Mouse (Mus musculus) hindbrain, embryonic 11.5 days (tissue): ENCODE data around the gene Als2. TPM values are rescaled to one million over a fixed set of nuclear protein-coding genes. Genes with fewer than 3 reads are reported as not detected.

Source experiments
- ATAC-seq: fragments of 200-750 bp; cut with Nextera tagmentation; 2 replicates; pipeline ENCODE4 v1.8.0; 2017; ENCODE audit warnings: mild to moderate bottlenecking, moderate TSS enrichment, moderate library complexity; ENCODE audit not compliant: low FRiP score
- DNase-seq: peaks from one replicate; pipeline ENCODE4 v3.0.0-alpha.2; 2015; ENCODE audit warnings: low spot score
- H3K27ac ChIP-seq: fragments of 300-500 bp; sonication (generic); 2 replicates; pipeline ENCODE4 v1.5.1; 2014; ENCODE audit warnings: mild to moderate bottlenecking, low read depth, low read length
- H3K27me3 ChIP-seq: fragments of 300-500 bp; sonication (generic); 2 replicates; pipeline ENCODE4 v1.6.1; 2014; ENCODE audit warnings: mild to moderate bottlenecking, low read length, moderate library complexity, mixed read lengths; ENCODE audit not compliant: control insufficient read depth, insufficient read depth
- H3K36me3 ChIP-seq: fragments of 300-500 bp; sonication (generic); 2 replicates; pipeline ENCODE4 v1.6.1; 2014; ENCODE audit warnings: mild to moderate bottlenecking, low read length, moderate library complexity, mixed read lengths; ENCODE audit not compliant: control insufficient read depth, insufficient read depth
- H3K4me1 ChIP-seq: fragments of 300-500 bp; sonication (generic); replicated peaks from 2 replicates; pipeline ENCODE4 v1.6.1; 2014; ENCODE audit warnings: low read length, mixed read lengths; ENCODE audit not compliant: control insufficient read depth, insufficient read depth
- H3K4me2 ChIP-seq: fragments of 300-500 bp; sonication (generic); replicated peaks from 2 replicates; pipeline ENCODE4 v1.6.1; 2014; ENCODE audit warnings: mild to moderate bottlenecking, low read depth, low read length
- H3K4me3 ChIP-seq: fragments of 300-500 bp; sonication (generic); 2 replicates; pipeline ENCODE4 v1.5.1; 2014; ENCODE audit warnings: low read depth, low read length
- H3K9ac ChIP-seq: fragments of 300-500 bp; sonication (generic); 2 replicates; pipeline ENCODE4 v1.6.1; 2014; ENCODE audit warnings: low read depth, low read length
- H3K9me3 ChIP-seq: fragments of 300-500 bp; sonication (generic); 2 replicates; pipeline ENCODE4 v1.6.1; 2016; ENCODE audit warnings: low read length; ENCODE audit not compliant: control insufficient read depth
- WGBS: fragments of 180-500 bp; shearing (Covaris S2); extraction: QIAGEN DNeasy Blood & Tissue Kit; methylation state at CpG from one replicate; pipeline ENCODE4 v1.1.7; 2014; 5-methylcytosine and 5-hydroxymethylcytosine counted together
- polyA plus RNA-seq: library from polyadenylated mRNA; unstranded; fragments of >200 nt; fragmentation: Nextera tagmentation; extraction: Ambion mirVana; gene quantifications from 2 replicates; pipeline ENCODE4 v1.2.1, GENCODE M21; 2014

Gene Als2
- 15.9 and 16.1 TPM in 2 replicates for polyA plus RNA-seq

DNA sequence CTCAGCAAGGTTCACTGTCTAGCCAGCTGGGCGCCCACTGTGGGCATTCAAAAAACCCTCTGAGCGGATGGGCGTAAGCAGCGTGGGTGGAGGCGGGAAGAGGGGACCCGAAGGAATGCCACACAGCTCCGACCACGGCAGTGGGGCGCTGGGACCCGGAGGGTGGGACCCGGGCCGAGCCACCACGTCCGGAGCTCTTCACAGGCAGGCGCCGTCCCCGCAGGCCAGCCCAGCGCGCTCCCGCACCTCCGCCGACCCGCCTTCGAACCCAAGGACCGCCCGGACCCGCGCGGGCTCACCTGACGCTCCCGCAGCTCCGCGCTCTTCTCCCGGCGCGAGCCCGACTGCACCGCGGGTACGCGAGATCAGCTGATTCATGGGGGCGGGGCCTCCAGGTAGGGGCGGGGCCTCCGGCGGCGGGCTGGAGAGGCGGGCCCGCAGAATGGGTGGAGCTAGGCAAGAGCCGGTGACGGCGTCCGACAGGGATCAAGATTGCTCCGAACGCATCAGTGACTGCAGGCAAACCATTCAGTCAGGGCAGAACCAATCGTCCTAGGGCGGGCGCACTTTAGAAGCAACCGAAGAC lies at the start of gene Als2:
Als2 (minus strand) TSS at position 376 of the 586 bp plus-strand sequence.
- peak; percentile 98 for DNase-seq
- Histone ChIP-seq H3K9ac (peak within 1 kb of the TSS; percentile 70), H3K4me1 (no peaks in the 10 kb centered on the region), H3K9me3 (no peaks in the 10 kb centered on the region), H3K27ac (0 out of 2 replicates have a peak within 1 kb of the TSS, but pooled peaks have one; percentile 6), H3K36me3 (no peaks in the 10 kb centered on the region), H3K4me2 (peak within 1 kb of the TSS; percentile 67), H3K4me3 (peak within 1 kb of the TSS; percentile 77), H3K27me3 (no peaks in the 10 kb centered on the region)
- under 1% methylated on average over 41 of the region's 58 CpGs for WGBS
- ATAC-seq: peak; percentile 98

DNA sequence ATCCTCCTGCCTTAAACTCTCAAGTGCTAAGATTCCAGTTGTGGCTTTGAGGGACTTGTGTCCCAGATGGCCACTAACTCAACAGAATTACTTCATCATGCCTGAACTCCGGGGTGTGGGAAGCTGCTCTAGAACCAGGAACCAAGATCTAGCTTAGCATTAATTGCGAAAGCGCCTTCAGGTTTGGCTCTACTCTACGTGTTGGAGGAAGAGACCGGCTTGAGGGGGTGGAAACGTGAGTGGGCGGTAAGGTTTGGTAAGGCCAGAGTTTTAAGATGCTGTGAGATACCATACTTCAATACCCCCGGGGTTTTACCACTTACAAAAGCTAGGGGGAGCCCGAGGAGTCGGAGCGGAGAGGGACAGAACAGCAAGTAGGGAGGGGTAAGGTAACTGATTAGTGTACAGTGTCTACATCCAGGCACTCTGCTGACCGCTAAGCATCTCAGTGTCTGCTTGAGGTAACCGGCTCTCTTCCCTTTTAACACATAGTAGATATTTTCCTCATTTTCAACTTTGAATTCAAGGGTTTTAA lies 49.4 kb upstream of the Als2 start:
- Histone ChIP-seq H3K4me1 (no peaks in the 10 kb centered on the region), H3K4me2 (no peak overlapping the region), H3K36me3 (no peaks in the 10 kb centered on the region), H3K9ac (no peak overlapping the region), H3K9me3 (no peaks in the 10 kb centered on the region), H3K27ac (no peak overlapping the region), H3K27me3 (no peaks in the 10 kb centered on the region), H3K4me3 (no peak overlapping the region)
- no peak for DNase-seq
- no peak for ATAC-seq
- 76% methylated on average over 13 of the region's 13 CpGs for WGBS

DNA sequence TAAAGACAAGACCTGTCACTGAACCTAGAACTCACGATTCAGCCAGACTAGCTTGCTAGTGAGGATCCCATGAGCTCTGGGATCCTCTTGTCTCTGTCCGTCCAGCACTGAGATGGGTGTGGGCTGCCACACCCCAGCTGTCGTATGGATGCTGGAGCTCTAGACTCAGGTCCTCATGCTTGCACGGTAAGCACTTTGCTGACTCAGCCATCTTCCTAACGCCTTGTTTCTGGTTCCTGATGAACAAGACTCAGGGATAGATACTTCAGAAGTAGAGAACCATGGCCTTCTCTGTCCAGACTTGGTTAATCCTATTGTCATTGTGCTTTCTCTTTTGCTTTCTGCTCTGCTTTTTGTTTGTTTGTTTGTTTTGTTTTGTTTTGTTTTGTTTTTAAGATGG lies 48.8 kb upstream of the Als2 start:
- no peaks in the 10 kb centered on the region for H3K9me3 ChIP-seq
- H3K4me3 ChIP-seq: no peak overlapping the region
- no peak overlapping the region for H3K27ac ChIP-seq
- H3K36me3 ChIP-seq: no peaks in the 10 kb centered on the region
- no peaks in the 10 kb centered on the region for H3K27me3 ChIP-seq
- no peaks in the 10 kb centered on the region for H3K4me1 ChIP-seq
- no peak overlapping the region for H3K9ac ChIP-seq
- no peak for ATAC-seq
- no peak overlapping the region for H3K4me2 ChIP-seq
- DNase-seq: no peak
- 89% methylated on average over 5 of the region's 5 CpGs for WGBS

DNA sequence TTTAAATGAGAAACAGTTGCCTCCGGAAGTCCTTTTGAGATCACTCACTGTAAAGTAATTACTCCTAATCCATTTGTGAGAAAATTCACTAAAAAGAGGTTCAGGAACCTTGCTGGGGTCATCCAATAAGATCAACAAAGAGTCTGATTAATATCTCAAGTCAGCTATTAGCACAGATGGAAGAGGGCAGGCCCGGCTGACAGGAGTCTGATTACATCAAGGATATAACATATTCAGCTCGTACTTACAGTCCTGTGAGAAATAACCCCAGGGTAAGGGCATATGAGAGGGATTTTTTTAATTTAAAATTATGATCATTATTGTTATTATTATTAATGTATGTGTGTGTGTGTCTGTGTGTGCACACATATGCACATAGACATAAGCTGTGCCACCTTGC lies 35.2 kb upstream of the Als2 start:
- no peaks in the 10 kb centered on the region for H3K27me3 ChIP-seq

DNA sequence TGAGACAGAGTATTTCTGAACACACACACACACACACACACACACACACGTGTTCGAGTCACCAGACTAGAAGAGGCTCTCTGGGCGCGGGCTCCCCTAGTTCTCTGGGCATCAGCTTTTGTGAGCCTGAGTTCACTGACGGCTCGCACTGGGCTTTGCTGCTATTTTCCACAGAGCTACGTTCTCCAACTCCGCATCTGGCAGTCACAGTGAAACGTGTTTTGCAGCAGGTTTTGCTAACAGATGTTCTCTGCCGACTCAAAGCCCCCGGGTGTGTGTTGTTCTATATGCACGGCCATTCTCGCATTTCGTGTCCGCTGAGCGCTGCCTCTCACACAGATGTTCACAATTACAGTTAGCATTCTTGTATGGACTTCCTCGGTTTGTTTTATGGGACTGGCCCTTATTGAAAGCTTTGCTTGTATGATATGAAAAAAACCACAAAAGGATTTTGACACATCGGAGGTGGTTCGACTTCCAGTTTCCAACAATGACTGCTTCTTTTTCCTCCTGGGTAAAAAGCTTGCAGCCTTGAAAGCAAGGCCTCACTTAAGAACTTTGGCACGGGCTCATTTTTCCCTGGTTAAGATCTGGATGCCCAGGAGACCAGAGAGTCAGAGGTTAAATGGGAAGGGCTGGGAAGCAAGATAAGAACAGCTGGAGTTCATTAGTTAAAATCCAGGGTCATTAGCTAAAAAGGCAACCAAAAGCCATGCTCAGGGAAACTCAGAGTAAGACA lies 33.1 kb upstream of the Als2 start:
- Histone ChIP-seq H3K9ac (no peak overlapping the region), H3K4me2 (no peak overlapping the region), H3K27ac (peak overlapping the region; percentile 30; the same call in 1 of the 2 replicates), H3K4me1 (no peaks in the 10 kb centered on the region), H3K27me3 (no peaks in the 10 kb centered on the region), H3K36me3 (no peaks in the 10 kb centered on the region), H3K9me3 (no peaks in the 10 kb centered on the region), H3K4me3 (no peak overlapping the region)
- 47% methylated on average over 20 of the region's 20 CpGs for WGBS
- ATAC-seq (no peak), DNase-seq (peak; percentile 63)

More for the DNA sequence above, 35.2 kb upstream of the Als2 start:
- H3K4me3 ChIP-seq: no peak overlapping the region
- no peak overlapping the region for H3K4me2 ChIP-seq
- H3K27ac ChIP-seq: no peak overlapping the region
- H3K9ac ChIP-seq: no peak overlapping the region
- H3K9me3 ChIP-seq: no peaks in the 10 kb centered on the region
- H3K36me3 ChIP-seq: no peaks in the 10 kb centered on the region
- ATAC-seq (no peak), DNase-seq (no peak)
- WGBS: 53% methylated on average over 3 of the region's 3 CpGs
- H3K4me1 ChIP-seq: no peaks in the 10 kb centered on the region

DNA sequence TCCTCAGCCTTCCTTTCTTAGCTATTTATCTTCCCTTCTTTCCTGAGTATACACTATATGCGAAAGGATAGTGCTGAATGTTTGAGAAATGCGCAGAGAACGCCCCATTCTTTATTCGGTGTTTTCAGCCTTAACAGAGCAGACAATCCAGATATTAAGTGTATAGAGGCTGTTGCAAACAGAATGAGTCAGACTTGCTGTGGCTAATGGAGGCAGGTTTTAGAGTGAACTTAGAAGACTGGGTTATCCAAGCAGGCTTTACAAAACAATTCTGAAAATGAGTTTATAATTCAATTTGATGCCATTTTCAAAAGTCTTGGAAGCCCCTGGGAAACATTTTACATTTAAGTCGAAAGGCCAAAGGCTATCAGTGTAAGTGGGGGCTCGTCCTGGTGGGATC lies 32.4 kb upstream of the Als2 start:
- Histone ChIP-seq H3K27ac (no peak overlapping the region), H3K4me2 (no peak overlapping the region), H3K4me3 (no peak overlapping the region), H3K36me3 (no peaks in the 10 kb centered on the region), H3K27me3 (no peaks in the 10 kb centered on the region), H3K9me3 (no peaks in the 10 kb centered on the region), H3K9ac (no peak overlapping the region), H3K4me1 (no peaks in the 10 kb centered on the region)
- ATAC-seq (no peak), DNase-seq (no peak)
- 84% methylated on average over 6 of the region's 6 CpGs for WGBS

DNA sequence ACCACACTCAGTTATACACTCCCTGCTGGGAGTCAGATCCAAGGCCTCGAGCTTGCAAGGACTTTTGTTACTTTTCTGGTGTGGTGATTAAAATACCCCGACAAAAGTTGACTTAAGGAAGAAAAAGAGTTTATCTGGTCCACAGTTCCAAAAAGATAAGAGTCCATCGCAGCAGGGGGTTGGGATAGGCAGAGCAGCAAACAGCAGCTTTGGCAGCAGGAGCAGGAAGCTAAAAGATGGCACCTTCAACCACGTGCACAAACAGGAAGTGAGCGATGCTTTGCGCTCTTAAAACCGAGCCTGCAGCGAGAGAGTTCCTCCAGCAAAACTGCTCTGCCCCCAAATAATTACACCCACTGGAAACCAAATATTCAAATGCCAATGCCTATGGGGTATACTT lies 31.9 kb upstream of the Als2 start:
- Histone ChIP-seq H3K27ac (no peak overlapping the region), H3K27me3 (no peaks in the 10 kb centered on the region), H3K9ac (no peak overlapping the region), H3K9me3 (no peaks in the 10 kb centered on the region), H3K4me2 (no peak overlapping the region), H3K4me1 (no peaks in the 10 kb centered on the region), H3K36me3 (no peaks in the 10 kb centered on the region), H3K4me3 (no peak overlapping the region)
- ATAC-seq: no peak
- DNase-seq: no peak
- WGBS: 67% methylated on average over 8 of the region's 8 CpGs

DNA sequence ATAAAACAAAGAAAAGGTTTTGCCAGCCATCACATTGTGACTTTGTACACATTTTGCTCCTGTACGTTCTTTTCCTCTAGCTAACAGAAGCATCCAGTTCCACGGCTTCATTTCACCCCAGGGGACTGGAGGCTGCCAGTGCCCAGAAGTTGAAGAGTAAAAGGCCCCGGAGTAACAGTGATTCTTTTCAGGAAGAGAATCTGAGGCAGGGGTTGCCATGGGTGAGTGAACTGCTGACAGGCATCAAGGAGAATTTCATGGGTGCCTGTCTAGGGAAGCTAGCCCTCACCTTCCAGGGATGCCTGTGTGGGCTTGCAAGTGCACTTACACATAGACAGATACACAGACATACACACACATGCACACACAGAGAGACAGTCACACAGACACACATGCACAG lies 20.7 kb upstream of the Als2 start:
- DNase-seq (peak; percentile 40), ATAC-seq (no peak)
- WGBS: 12% methylated on average over 3 of the region's 3 CpGs
- Histone ChIP-seq H3K27ac (peak overlapping the region; percentile 0), H3K36me3 (no peaks in the 10 kb centered on the region), H3K9ac (no peak overlapping the region), H3K4me3 (no peak overlapping the region), H3K27me3 (no peaks in the 10 kb centered on the region), H3K9me3 (no peaks in the 10 kb centered on the region), H3K4me2 (no peak overlapping the region), H3K4me1 (peaks cover 5% of the 10 kb centered on the region)
